Mouse (Mus musculus): ENCODE measurements around the gene Ttc36. TPM values are rescaled to one million over a fixed set of nuclear protein-coding genes. Genes with fewer than 3 reads are reported as not detected.
"Not testable (repeated sequence)": the region's sequence is repeated elsewhere in the genome, so short reads cannot be mapped to it uniquely, and the experiment has no call there.

Gene Ttc36
- total RNA-seq, 2 experiments from 2014 or later = 1.2 to 1.3 TPM

GRCm38 (mm10) chr9:44772750-44773651 is 29.9 kb downstream of the Ttc36 start:
- DNase-seq (ENCODE audit: extremely low spot score in 1 of 2, low spot score in 1 of 2) = peak; percentile 77 to 91

DNA sequence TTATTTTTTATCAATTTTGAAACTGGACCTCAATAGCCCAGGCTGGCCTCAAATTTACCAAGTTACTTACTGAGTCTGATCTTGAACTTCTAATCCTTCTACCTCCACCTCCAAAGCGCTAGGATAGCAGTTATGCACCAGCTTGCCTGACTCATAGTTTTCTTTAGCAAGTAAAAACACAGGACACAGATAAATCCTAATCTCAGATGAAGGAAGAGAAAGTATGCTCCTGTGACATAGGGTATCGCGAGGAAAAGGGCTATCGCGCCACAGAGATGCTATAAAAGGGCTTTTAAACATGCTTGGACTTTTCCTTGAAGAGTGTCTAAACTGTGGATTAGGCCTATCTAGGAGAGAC is 30.5 kb downstream of the Ttc36 start:
- DNase-seq (ENCODE audit: extremely low spot score in 1 of 2, low spot score in 1 of 2) = no peak

- DNase-seq (ENCODE audit: extremely low spot score in 1 of 2, low spot score in 1 of 2) = no peak
Observed at GRCm38 (mm10) chr9:44771376-44771775, 31.5 kb downstream of the Ttc36 start.

DNA sequence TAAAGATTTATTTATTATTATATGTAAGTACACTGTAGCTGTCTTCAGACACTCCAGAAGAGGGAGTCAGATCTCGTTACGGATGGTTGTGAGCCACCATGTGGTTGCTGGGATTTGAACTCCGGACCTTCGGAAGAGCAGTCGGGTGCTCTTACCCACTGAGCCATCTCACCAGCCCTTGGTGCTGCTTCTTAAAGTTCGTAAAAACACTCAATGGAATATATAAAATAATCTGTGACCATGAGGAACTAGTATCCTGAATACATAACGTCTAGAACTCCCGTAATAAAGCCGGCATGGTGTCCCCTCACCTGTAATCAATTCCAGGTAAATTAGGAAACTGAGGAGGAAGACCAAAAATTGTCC is 34.9 kb downstream of the Ttc36 start:
- not testable (repeated sequence) for DNase-seq (ENCODE audit: extremely low spot score in 1 of 2, low spot score in 1 of 2)

- DNase-seq (ENCODE audit: extremely low spot score in 1 of 2, low spot score in 1 of 2) = peak; percentile 69 to 84
Observed at GRCm38 (mm10) chr9:44767101-44768028, 35.5 kb downstream of the Ttc36 start, which contains the start of the genes Arcn1 and Ift46. TSS of gene Arcn1 (minus strand) at chr9:44767845. TSS of gene Ift46 (plus strand) at chr9:44767908.

DNA sequence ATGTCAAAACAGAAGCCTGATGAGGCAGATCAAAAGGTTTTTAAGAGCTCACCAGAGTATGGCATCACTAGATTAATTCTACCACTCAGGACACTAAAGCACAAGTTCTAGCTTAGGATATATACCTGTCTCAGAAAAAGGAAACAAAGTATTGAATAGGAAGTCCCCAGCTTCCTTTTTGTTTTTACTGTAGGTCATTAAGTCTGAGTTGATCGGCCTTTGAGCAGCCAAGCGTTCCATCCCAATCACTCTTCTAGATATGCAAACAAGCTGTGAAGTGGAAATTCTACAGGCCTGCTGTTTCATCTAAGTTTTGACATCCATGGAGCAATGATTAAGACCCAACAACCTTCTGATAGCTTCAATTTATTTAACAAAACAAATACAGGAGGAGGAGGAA is 42.0 kb downstream of the Ttc36 start:
- no peak for DNase-seq (ENCODE audit: extremely low spot score in 1 of 2, low spot score in 1 of 2)

Other genes starting within 250 kb of the Ttc36 start
- not detected for gene Cxcr5, start 241.2 kb downstream of the Ttc36 start, total RNA-seq (2021)
- 100 to 1,000 TPM; 117 to 126 TPM for gene Ddx6, start 198.2 kb downstream of the Ttc36 start, total RNA-seq (2021)
- gene Treh, start 129.8 kb downstream of the Ttc36 start, total RNA-seq (2021) = not detected
- gene Phldb1, start 67.9 kb downstream of the Ttc36 start, total RNA-seq (2021) = 100 to 1,000 TPM in 1 of 2 experiments, 10 to 100 TPM in 1; 88.6 to 106 TPM
- gene Arcn1, start 35.2 kb downstream of the Ttc36 start, total RNA-seq (2021) = 100 to 1,000 TPM in 1 of 2 experiments, 10 to 100 TPM in 1; 97.3 to 102 TPM
- 10 to 100 TPM; 75.1 to 75.8 TPM for gene Ift46, start 35.2 kb downstream of the Ttc36 start, total RNA-seq (2021)
- 10 to 100 TPM; 44.3 to 55.8 TPM for gene Tmem25, start 3.8 kb downstream of the Ttc36 start, total RNA-seq (2021)
- 10 to 100 TPM; 46.7 to 64.4 TPM for gene Kmt2a, start 78.2 kb upstream of the Ttc36 start, total RNA-seq (2021)
- gene Atp5l, start 117.7 kb upstream of the Ttc36 start, total RNA-seq (2021) = 100 to 1,000 TPM; 300 to 376 TPM
- 10 to 100 TPM; 76.0 to 81.7 TPM for gene Ube4a, start 162.5 kb upstream of the Ttc36 start, total RNA-seq (2021)
- gene Cd3g, start 177.4 kb upstream of the Ttc36 start, total RNA-seq (2021) = not detected
- gene Cd3d, start 178.7 kb upstream of the Ttc36 start, total RNA-seq (2021) = not detected
- gene Cd3e, start 206.6 kb upstream of the Ttc36 start, total RNA-seq (2021) = not detected
- under 1 TPM; 0.75 to 0.79 TPM for gene Mpzl2, start 236.7 kb upstream of the Ttc36 start, total RNA-seq (2021)

All from layer of hippocampus, postnatal 25 days (tissue).